Mouse (Mus musculus) right cerebral cortex, adult 18-20 months (tissue): ENCODE results near the gene Ssb.
"Not testable (repeated sequence)": the region's sequence is repeated elsewhere in the genome, so short reads cannot be mapped to it uniquely, and the experiment has no call there.

Experiments used
- DNase-seq: peaks from one replicate; pipeline ENCODE4 v3.0.0; 2022; ENCODE audit warnings: mixed read lengths

The Ssb gene

DNA sequence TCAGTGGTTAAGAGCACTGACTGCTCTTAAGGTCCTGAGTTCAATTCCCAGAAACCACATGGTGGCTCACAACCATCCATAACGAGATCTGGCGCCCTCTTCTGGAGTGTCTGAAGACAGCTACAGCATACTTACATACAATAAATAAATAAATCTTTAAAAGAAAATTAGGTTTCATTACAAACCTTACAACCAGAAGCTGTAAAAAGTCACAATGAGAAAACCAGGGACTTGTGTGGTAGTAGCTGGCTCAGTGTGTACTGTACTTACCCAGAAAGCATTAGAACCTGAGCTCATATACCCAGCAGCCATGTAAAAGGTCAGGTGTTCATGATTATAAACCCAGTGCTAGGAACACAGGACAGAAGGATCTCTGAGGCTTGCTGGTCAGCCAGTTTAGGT lies 22.6 kb downstream of the Ssb start:
- no peak for DNase-seq

DNA sequence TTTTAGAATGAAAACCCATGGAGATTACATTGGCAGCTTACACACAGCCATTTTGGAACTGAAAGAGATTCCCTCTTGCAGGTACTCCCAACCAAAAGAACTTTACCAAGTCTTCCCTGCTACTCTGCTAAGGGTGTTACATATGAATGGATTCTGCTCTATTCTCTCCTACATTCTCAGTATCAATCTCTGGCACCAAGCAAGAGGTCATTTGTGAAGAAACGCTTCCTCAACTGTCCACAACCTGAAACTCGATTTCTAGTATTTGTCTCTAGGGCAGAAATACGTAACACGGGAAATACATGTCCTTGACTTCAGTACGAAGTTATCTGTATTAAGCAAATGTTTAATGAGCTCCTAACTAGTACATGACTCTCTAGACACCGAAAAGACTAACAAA lies 23.2 kb downstream of the Ssb start:
- DNase-seq, result no peak

- DNase-seq, result no peak
Observed at GRCm38 (mm10) chr2:69885050-69885449, 23.7 kb downstream of the Ssb start.

DNA sequence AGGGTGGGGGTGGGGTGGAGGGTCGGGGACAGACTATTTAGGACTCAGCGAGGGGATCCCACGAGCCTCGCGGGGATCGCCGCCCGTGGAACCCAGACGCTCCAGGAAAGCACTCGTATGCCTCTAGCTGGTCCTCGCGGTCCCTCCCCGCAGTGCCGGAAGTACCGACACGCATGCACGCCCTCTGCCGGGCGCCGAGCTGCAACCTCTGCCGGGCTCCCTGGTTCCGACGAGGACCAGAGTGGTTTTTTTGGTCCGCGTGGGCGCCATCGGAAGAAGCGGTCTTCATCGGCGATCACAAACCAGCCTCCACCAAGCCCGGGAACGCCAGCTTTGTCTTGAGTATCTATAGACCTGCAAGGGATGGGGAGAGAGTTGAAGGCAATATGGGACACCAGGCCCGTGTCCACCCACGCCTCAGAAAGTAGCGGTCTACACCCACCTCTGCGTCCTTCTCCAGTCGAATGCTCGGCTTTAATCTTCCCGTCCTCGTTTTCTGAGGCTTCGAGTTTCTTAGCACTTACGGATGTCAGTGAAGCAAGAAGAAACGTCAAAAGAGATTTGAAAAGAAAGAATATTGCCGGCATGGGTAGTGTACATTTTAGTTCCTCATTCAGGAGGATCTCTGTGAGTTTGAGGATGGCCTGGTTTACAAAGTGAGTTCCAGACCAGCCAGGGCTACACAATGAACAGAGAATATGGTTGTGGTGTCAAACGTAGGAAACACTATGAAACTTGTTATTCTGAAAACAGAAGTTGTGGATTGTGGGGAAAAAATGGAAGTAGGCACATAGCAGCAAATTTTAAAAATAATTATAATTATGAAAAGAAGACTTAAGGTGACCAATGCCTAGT lies 24.3 kb downstream of the Ssb start, which contains the start of gene Mettl5:
Mettl5 (minus strand) TSS at position 165 of the 855 bp plus-strand sequence.
- DNase-seq, result peak; percentile 91

DNA sequence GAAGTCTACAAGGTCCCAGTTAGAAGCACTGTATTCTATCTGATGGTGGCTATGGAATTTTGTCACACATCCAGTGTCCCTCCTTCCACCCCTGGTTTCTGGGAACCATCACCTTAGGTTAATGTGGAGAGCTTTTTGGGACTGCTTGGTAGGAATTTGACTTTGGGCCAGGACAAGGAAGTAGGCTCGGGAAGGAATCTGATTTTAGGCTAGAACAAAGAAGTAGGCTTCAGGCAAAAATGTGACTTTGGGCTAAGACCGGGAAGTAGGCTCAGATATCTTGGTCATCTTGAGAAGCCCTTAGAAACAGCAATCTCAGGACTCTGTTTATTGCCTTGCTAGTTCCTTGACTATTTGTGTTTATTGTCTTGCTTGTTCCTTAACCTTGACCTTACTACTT lies 27.6 kb downstream of the Ssb start:
- no peak for DNase-seq

DNA sequence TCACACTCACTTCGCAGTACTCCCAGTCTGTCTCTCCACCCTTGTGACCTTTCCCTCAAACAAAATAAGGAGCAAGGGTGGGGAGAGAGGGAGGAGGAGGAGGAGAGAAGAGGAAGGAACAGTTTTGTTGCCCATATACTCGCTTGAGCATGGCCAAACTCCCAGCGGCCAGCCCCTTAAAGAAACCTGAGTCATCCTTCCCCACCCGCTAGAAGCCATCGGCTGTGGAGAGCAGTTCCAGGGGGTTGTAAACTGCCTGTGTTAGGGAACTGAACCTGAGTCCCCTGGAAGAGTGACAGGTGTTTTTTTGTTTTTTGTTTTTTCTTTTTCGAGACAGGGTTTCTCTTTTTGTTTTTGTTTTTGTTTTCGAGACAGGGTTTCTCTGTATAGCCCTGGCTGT lies 29.5 kb downstream of the Ssb start:
- no peak for DNase-seq

DNA sequence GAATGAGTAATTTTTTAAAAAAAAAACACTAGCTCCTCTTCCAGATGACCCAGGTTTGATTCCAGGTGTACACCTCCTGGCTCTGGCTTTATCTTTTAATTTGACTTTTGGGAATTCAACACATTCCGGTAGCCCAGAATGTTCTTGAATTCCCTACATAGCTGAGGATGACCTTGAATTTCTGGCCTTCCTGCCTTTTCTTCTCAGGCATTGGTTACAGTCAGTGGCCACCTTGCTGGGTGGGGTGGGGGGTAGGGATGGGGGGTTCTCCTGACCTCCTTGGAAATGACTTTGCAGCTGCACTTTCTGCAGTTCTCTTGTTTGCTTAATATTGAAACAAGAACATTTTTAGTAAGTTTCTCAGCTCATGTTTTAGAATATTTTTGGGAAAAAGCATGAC lies 31.8 kb downstream of the Ssb start:
- no peak for DNase-seq

DNA sequence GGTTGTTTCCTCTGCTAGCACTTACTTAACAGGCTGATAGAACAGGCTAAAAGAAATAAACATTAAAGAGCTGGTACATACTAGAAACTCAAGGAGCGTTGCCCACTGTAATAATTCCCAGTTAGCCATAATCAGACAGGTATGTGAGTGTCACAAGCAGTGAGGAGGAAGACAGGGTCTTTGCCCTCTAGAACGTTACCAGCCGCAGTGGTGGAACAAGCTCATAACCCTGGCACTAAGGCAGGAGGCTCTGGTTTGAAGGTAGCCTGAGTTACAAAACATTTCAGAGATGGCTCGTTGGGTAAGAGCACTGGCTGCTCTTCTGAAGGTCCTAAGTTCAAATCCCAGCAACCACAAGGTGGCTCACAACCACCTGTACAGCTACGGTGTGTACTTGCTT lies 32.5 kb downstream of the Ssb start:
- no peak for DNase-seq

DNA sequence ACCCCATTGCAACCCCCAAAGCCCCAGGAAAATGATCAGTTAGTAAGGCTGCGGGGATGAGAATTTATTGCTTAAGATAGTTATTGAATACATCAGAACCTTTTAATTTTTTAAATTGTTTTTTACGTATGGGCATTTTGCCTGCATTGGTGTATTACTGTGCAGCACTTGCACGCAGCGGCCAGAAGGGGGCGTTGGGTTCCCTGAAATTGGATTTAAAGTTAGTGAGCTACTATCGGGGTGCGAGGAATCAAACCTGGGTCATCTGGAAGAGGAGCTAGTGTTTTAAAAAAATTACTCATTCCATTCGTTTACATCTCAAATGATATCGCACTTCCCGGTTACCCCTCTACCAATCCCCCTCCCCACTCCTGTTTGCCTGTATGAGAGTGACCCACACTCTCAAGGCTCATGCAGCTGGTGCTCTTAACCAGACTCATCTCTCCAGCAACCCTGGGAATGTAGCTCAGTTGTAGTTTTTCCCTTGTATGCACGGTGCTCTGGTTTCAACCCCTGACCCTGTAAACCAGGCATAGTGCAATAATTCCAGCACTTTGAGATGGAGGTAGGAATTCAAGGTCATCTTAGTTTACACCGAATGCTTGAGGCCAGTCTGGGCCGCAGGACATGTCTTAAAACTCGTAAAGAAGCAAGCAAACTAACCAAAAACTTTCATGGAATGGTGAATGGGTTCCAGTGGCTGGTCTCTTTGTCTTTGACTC lies 34.3 kb downstream of the Ssb start:
- DNase-seq, result no peak

DNA sequence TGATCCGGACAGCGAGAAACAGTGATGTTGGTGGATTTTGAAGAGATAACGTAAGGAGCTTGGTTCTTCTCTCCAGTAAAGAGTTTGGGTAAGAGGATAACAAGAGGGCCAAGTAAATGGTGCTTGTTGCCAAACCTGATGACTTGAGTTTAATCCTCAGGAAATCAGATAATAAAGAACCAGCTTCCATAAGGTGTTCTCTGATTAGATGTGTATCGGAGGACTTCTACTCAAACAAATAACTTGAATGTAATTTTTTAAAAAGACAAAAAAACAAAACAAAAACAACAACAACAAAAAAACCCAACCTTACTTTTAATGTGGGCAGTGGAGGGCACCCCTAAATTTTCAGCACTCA lies 34.8 kb downstream of the Ssb start:
- DNase-seq, result no peak

DNA sequence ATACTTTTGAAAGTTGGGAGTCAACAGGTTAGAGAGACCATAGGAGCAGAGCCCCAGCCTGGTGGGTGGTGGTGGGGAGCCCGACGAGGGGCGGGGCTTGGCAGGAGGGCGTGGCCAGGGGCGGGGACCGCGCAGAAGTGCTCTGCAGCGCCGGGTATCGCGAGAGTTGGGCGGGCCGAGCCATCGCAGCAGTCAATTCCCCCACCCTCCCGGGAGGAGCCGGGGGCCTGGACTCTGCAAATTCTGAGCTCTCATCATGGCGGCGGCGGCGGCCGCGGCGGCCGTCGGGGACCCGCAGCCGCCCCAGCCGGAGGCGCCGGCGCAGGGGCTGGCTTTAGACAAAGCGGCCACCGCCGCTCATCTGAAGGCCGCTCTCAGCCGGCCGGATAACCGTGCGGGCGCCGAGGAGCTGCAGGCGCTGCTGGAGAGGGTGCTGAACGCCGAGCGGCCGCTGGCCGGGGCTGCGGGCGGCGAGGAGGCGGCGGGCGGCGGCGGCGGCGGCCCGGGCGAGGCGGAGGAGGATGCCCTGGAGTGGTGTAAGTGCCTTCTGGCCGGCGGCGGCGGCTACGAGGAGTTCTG lies 35.8 kb downstream of the Ssb start, which contains the start of gene Ubr3:
Ubr3 (plus strand) TSS at position 208 of the 579 bp plus-strand sequence.
- peak; percentile 97 for DNase-seq

DNA sequence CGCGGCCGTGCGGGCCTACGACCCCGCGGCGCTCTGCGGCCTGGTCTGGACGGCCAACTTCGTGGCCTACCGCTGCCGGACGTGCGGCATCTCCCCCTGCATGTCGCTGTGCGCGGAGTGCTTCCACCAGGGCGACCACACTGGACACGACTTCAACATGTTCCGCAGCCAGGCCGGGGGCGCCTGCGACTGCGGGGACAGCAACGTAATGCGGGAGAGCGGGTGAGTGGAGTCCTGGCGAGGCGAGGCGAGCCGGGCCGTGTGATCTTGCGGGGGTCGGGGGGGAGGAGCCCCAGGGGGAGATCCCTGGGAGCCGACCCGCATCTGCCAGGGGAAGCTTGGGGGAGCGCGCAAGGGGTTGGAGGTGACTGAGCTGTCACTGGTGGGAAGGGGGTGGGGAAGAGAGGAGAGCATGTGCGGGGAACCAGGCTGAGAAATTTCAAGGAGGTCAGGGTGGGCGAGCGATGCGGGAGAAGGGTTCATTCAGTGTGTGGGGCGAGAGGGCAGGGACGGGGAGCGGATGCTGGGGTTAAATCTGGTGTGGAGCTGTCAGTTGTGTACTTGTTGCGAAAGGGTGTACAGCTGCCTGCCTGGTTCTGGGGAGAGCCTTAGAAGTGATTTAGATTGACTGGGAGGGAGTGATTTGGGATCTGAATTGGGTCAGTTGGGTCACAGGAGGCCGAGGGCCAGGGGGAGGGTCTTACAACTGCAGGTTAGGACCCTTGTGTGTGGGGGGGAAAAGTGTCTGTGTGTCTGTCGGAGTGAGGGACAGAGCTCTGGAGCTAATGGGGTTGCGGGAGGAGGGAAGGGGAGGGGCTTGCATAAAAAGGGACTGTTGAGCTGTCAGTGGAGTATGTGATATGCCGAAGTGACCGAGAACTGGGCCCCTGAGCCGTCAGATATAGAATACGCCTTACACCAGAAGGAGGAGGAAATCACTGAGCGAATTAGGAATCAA lies 36.5 kb downstream of the Ssb start:
- peak; percentile 40 for DNase-seq

DNA sequence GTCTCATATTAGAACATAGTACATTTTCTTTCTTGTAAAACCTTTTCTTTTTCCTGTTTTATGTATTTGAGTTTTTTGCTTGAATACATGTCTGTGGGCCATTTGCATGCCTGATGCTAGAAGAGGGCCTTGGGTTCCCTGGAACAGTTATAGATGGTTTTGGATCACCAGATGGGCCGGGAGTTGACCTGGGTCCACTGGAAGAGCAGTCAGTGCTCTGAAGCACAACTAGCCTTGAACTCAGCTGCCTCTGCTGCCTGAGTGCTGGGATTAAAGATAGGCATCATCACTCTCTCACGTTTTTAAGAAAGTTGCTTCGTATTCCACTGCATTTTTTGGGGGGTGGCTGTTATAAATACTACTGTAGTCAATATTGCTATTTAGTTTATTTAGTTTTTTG lies 42.2 kb downstream of the Ssb start:
- no peak for DNase-seq

- not testable (repeated sequence) for DNase-seq
Observed at GRCm38 (mm10) chr2:69907394-69907793, 46.0 kb downstream of the Ssb start.

- no peak for DNase-seq
Observed at GRCm38 (mm10) chr2:69912801-69913200, 51.4 kb downstream of the Ssb start.

DNA sequence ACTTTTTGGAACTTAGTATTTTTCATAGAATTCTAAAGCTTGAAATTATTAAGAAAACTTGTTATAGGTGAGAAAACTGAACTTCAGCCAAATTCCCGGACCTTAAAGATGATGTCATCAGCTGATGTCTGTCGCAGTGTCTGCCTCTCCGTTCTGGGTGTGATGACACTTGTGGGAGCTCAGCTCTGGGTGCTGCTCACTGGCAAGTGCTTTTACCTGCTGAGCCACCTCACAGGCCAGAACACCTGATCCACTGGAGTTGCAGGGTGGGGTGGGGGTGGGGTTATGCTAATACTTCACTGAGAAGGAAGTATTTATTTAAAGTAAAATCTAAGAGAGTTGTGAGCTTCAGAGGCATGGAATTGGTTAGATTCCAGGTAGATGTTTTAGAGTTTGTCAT lies 55.9 kb downstream of the Ssb start:
- no peak for DNase-seq
